Mouse (Mus musculus) heart, postnatal 36 days (tissue): ENCODE measurements around the gene Timm44. TPM values are rescaled to one million over a fixed set of nuclear protein-coding genes. Genes with fewer than 3 reads are reported as not detected.

Experiments used
- DNase-seq, 2 experiments: peaks; one replicate each; pipeline ENCODE4 v3.0.0; 2021 to 2022
- intact Hi-C: fragments of 180-260 bp; cut with DNase I; formaldehyde crosslinking; loops from one replicate; pipeline ENCODE4 v1.15.1; 2025
- total RNA-seq, 2 experiments: library from RNA; stranded (reverse); gene quantifications; 2 replicates each; pipeline ENCODE4 v1.2.3; 2021

Timm44 gene
- 100 to 1,000 TPM; 107 to 126 TPM for total RNA-seq

DNA sequence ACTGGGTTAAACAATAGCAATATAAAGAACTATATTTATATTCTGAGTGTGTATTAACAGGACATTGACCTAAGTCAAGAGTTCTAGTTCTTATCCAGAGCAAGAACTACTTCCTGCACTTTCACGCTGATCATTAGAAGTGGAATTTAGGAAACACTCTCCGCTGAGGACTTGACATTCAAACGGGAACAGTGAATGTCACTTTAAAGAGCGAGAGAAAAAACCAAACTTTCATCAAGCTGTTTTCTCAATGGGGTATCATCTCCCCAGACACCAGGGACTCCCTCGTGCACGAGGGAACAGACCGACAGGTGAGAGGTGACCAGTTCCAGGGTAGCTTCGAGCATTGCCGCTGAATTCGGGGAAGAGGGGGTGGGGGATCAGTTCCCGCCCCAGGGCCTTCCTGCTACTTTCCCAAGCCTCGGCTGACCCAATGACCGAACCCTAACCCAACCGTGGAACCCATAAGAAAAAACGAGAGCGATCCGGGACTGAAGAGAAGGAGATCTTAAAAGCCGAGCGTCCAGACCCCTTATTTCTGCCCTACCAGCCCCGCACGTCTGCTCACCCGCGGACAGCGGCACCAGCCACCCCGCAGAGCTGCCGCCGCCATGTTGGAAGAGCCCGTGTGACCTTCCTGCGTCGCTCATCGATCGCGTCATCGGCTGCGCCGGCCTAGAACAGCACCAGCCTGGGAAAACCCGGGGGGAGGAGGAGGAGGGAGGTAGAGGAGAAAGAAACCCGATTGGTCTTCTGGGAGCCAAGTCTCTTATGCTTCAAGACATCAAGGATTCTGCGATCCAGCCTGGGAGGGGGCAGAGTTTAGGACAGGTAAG is at the start of gene Timm44:
Gene Timm44, minus strand, starts transcription at position 639 of the 836 bp plus-strand sequence.
- intact Hi-C loops = loop anchor here (2.0 kb wide), 1 partner anchor 17 kb away; the partner anchor contains the start of gene Ctxn1
- DNase-seq = peak; percentile 93 to 94

GRCm38 (mm10) chr8:4324983-4325750 is 49.5 kb upstream of the Timm44 start, which contains the start of the genes Ccl25 and Elavl1:
TSS of gene Ccl25 (plus strand) at chr8:4325210.
TSS of gene Elavl1 (minus strand) at chr8:4325413.
- peak; percentile 97 to 98 for DNase-seq
- intact Hi-C loops = loop anchor here (5.0 kb wide), 3 partner anchors 133 to 352 kb away; partner anchors contain the start of gene Evi5l

- intact Hi-C loops = loop anchor here (5.0 kb wide), 1 partner anchor 132 kb away; no protein-coding TSS in a partner anchor
- no peak for DNase-seq
Observed at GRCm38 (mm10) chr8:4324525-4324924, 48.8 kb upstream of the Timm44 start.

GRCm38 (mm10) chr8:4323917-4324316 is 48.2 kb upstream of the Timm44 start:
- DNase-seq = no peak
- intact Hi-C loops = loop anchor here (2.0 to 5.0 kb wide), 2 partner anchors 73 to 132 kb away; no protein-coding TSS in a partner anchor

- intact Hi-C loops = loop anchor here (2.0 to 5.0 kb wide), 2 partner anchors 72 to 130 kb away; no protein-coding TSS in a partner anchor
- DNase-seq = peak; percentile 83 to 86
Observed at GRCm38 (mm10) chr8:4322470-4322869, 46.8 kb upstream of the Timm44 start.

- no peak for DNase-seq
- intact Hi-C loops = loop anchor here (5.0 kb wide), 1 partner anchor 129 kb away; no protein-coding TSS in a partner anchor
Observed at GRCm38 (mm10) chr8:4321031-4321430, 45.3 kb upstream of the Timm44 start.

DNA sequence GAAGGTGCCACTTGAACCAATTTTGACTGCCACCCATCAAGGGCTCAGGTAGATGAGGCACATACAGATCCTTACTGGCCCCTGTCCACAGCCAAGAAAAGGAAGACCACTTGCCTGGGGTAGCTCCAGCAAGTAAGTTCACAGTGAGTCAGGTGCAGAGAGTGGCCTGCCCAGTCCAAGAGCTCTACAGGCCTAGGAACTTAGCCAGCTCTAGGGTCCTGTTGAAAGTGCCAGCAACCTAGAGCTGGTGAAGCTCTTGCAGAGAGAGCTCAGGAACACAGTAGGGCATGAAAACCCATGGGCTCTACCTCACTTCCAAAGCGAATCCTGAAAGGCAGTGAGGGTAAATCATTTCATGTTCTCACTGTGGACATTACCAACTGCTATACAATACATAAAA is 44.7 kb upstream of the Timm44 start:
- DNase-seq = no peak
- intact Hi-C loops = loop anchor here (5.0 kb wide), 1 partner anchor 128 kb away; no protein-coding TSS in a partner anchor

DNA sequence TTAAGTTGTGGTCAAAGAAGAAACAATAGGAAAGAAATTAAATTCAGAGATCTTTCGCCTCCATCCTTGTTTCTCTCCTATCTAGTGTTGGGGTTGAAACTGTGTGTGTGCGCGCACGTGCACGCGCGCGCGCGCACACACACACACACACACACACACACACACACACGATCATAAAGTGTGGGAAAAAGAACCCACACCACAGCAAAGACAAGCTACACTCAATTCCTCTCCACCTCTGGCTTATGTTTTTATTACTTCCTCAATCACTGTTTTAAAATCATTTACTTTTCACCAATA is 43.8 kb upstream of the Timm44 start:
- intact Hi-C loops = no loop called here
- DNase-seq = no peak

GRCm38 (mm10) chr8:4318796-4319572 is 43.3 kb upstream of the Timm44 start:
- no peak for DNase-seq
- intact Hi-C loops = no loop called here

DNA sequence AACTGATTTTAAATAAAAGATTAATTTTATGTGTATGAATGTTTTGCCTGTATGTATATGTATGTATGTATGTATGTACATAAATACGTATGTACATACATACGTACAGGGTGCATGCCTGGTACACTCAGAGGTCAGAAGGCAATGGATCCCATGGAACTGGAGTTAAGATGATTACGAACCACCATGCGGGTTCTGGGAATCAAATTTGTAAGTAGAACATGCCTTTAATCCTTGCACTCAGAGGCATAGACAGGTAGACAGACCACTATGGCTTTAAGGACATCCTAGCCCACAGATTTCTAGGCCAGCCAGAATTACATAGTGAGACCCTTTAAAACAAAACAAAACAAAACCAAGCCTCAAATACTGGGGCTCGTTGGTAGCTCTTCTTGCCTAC is 42.4 kb upstream of the Timm44 start:
- no peak for DNase-seq
- intact Hi-C loops = no loop called here

DNA sequence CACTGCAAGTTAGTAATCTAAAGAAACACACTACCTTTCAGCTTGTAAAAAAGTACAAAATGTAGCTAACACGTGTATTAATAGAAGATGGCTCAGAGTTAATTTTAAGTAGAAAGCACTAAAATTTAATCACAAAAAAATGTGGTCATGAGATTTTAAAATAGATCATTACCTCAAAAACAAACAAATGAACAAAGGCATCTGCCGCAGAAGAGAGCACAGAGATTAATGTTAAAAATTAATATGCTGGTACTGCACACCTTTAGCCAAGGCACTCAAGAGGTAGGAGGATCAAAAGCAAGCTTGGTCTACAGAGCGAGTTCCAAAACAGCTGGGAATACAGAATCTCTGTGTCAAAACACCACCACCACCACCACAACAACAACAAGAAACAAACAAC is 39.1 kb upstream of the Timm44 start:
- intact Hi-C loops = no loop called here
- DNase-seq = no peak

GRCm38 (mm10) chr8:4313254-4314124 is 37.8 kb upstream of the Timm44 start:
- intact Hi-C loops = no loop called here
- no peak for DNase-seq

- no peak for DNase-seq
- intact Hi-C loops = no loop called here
Observed at GRCm38 (mm10) chr8:4312104-4312503, 36.4 kb upstream of the Timm44 start.

GRCm38 (mm10) chr8:4305838-4306237 is 30.1 kb upstream of the Timm44 start:
- intact Hi-C loops = no loop called here
- DNase-seq = no peak

GRCm38 (mm10) chr8:4304124-4304547 is 28.4 kb upstream of the Timm44 start:
- intact Hi-C loops = no loop called here
- DNase-seq = no peak

GRCm38 (mm10) chr8:4297822-4298221 is 22.1 kb upstream of the Timm44 start:
- intact Hi-C loops = no loop called here
- DNase-seq = no peak

- intact Hi-C loops = no loop called here
- DNase-seq = no peak
Observed at GRCm38 (mm10) chr8:4292738-4293137, 17.0 kb upstream of the Timm44 start.

DNA sequence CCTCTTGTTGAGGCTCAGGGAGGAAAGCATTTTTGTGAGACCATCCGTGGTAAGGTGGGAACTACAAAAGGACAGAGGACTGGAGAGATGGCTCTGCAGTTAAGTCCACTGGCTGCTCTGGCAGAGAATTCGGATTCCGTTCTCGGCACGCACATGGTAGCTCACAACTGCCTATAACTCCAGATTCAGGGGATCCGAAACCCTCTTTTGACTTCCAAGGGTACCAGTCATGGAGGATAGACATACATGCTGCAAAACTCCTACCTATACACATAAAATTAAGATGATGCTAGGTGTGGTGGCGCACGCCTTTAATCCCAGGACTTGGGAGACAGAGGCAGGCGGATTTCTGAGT is 375 bp upstream of the Timm44 start:
- DNase-seq = no peak
- intact Hi-C loops = no loop called here

GRCm38 (mm10) chr8:4269609-4270008 is 6.1 kb downstream of the Timm44 start:
- DNase-seq = no peak
- intact Hi-C loops = no loop called here

- DNase-seq = no peak
- intact Hi-C loops = no loop called here
Observed at GRCm38 (mm10) chr8:4267627-4268026, 8.1 kb downstream of the Timm44 start.
